Mouse (Mus musculus) lung, postnatal 0 days (tissue): ENCODE measurements around the gene Slc25a31.

Source experiments
- CTCF ChIP-seq: IDR thresholded peaks from 2 replicates; pipeline ENCODE4 v1.5.1; 2016; ENCODE audit warnings: antibody characterized with exemption, mild to moderate bottlenecking
- EP300 ChIP-seq: IDR thresholded peaks from 2 replicates; pipeline ENCODE4 v1.6.1; 2016; ENCODE audit warnings: antibody characterized with exemption, mild to moderate bottlenecking, control low read depth

GRCm38 (mm10) chr3:40744024-40744835 lies 35.6 kb downstream of the Slc25a31 start, which contains the start of gene Hspa4l:
- no peak for TF ChIP-seq CTCF
- no peak for TF ChIP-seq EP300
